Mouse (Mus musculus) intestine, embryonic 14.5 days (tissue): ENCODE measurements around the gene Ntng2. TPM values are rescaled to one million over a fixed set of nuclear protein-coding genes. Genes with fewer than 3 reads are reported as not detected.

Source experiments
- ATAC-seq: fragments of 200-750 bp; cut with Nextera tagmentation; replicated peaks from 2 replicates; pipeline ENCODE4 v1.8.0; 2017; ENCODE audit warnings: low read depth, moderate number of reproducible peaks, moderate TSS enrichment, moderate library complexity; ENCODE audit not compliant: low FRiP score, low TSS enrichment
- DNase-seq: peaks from one replicate; pipeline ENCODE4 v3.0.0-alpha.2; 2018; ENCODE audit warnings: low spot score
- H3K27ac ChIP-seq: fragments of 300-500 bp; sonication (generic); 2 replicates; pipeline ENCODE4 v1.5.1; 2014; ENCODE audit warnings: low read depth, mild to moderate bottlenecking, control low read depth
- H3K27me3 ChIP-seq: fragments of 300-500 bp; sonication (generic); replicated peaks from 2 replicates; pipeline ENCODE4 v1.6.1; 2014; ENCODE audit warnings: low read length, control low read depth; ENCODE audit not compliant: control insufficient read depth, insufficient read depth
- H3K36me3 ChIP-seq: fragments of 300-500 bp; sonication (generic); 2 replicates; pipeline ENCODE4 v1.6.1; 2014; ENCODE audit warnings: low read length, control low read depth; ENCODE audit not compliant: control insufficient read depth, insufficient read depth
- H3K4me1 ChIP-seq: fragments of 300-500 bp; sonication (generic); replicated peaks from 2 replicates; pipeline ENCODE4 v1.6.1; 2014; ENCODE audit warnings: low read length, control low read depth, mixed read lengths; ENCODE audit not compliant: control insufficient read depth, insufficient read depth
- H3K4me2 ChIP-seq: fragments of 300-500 bp; sonication (generic); 2 replicates; pipeline ENCODE4 v1.6.1; 2014; ENCODE audit warnings: low read length
- H3K4me3 ChIP-seq: fragments of 300-500 bp; sonication (generic); 2 replicates; pipeline ENCODE4 v1.5.1; 2014; ENCODE audit warnings: low read depth, low read length, control low read depth, mixed read lengths
- H3K9ac ChIP-seq: fragments of 300-500 bp; sonication (generic); 2 replicates; pipeline ENCODE4 v1.6.1; 2014; ENCODE audit warnings: mild to moderate bottlenecking, low read length
- H3K9me3 ChIP-seq: fragments of 300-500 bp; sonication (generic); 2 replicates; pipeline ENCODE4 v1.6.1; 2016; ENCODE audit warnings: low read length, control low read depth; ENCODE audit not compliant: control insufficient read depth
- whole genome bisulfite sequencing: fragments of 180-500 bp; shearing (Covaris S2); extraction: QIAGEN DNeasy Blood & Tissue Kit; methylation state at CpG from one replicate; pipeline ENCODE4 v1.1.7; 2014; 5-methylcytosine and 5-hydroxymethylcytosine counted together
- polyA plus RNA-seq: library from polyadenylated mRNA; unstranded; fragments of >200 nt; fragmentation: Nextera tagmentation; extraction: Ambion mirVana; gene quantifications from 2 replicates; pipeline ENCODE4 v1.2.1, GENCODE M21; 2014

Gene Ntng2
- polyA plus RNA-seq, 1 experiment from 2014 or later: 0.14 TPM

DNA sequence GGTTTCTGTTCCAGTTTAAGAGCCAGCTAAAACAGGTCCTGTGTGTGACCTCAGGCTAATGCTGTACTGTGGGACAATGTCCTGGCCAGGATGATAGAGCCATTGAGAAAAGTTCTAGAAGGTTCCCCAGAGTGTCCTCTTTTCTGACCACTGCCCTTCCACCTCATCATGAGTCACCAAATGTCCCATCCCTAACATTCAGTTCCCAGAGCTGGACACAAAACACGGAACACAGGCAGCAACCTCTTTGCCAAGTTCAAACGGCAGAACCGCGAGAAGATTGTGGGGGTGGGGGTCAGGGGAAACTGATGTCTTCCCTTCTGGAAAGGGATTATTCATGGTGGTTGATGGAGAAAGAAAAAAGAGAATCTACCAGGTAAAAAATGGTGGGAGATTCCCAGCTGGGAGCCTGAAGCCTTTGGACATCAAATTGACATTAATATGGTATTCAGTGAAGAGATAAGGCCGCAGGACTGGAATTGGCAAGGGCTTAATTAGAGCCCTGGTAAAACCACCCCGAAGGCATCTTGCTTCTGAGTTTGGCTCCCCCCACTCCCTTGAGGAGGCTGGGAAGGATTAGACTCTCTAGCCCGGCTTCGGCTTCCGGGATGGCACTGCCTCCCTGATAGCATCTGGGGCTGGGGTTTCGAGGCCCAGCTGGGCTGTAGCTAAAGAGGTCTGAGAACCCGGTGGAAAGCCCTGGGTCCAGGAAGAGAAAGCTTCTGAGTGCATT is 51.4 kb downstream of the Ntng2 start:
- Histone ChIP-seq H3K4me2 (no peak overlapping the region), H3K4me1 (no peaks in the 10 kb centered on the region), H3K9ac (no peak overlapping the region), H3K9me3 (no peaks in the 10 kb centered on the region), H3K27ac (no peak overlapping the region), H3K36me3 (no peaks in the 10 kb centered on the region), H3K4me3 (no peak overlapping the region), H3K27me3 (peaks cover 13% of the 10 kb centered on the region; the same call in 1 of the 2 replicates)
- 64% methylated on average over 11 of the region's 11 CpGs for WGBS
- DNase-seq: no peak
- ATAC-seq: no peak

DNA sequence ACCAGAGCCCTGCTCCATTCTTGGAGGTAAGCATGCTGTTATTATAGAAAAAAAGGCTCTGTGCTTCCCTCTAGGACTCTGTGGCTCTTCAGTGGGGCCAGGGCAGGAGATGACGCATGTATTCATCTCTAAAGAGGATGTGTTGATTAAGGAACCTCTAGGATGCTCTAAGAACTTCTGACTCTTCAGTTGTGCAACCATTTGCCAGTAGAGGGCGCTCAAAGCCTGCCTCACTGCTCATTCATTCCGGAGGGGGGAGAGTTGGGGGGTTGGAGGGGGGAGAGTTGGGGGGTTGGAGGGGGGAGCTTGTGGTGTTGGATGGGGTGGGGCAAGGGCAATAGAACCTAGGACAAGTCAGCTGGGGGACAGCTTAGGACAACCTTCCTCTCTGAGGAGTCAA is 52.9 kb downstream of the Ntng2 start:
- ATAC-seq (no peak), DNase-seq (peak; percentile 74)

DNA sequence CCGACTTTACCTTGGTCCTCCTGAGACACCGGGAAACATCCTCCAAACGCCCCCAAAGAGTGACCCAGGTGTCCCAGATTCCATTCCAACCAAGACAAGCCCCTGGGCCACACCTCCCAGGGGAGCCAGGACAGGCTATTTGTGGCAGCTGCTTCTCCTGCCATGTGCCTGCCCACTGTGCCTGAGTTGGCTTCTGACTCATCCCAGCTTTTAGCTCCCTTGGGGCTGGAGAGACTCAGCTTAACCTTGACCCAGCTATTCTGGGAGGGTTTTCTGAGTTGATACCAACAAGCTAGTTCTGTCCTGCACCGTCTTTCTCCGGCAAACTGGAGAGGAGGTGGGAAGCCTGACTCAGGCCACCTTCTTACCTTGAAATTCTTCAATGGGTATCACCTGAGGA is 54.4 kb downstream of the Ntng2 start:
- Histone ChIP-seq H3K4me3 (no peak overlapping the region), H3K27me3 (peaks cover 23% of the 10 kb centered on the region), H3K4me2 (no peak overlapping the region), H3K9ac (no peak overlapping the region), H3K4me1 (no peaks in the 10 kb centered on the region), H3K36me3 (no peaks in the 10 kb centered on the region), H3K27ac (no peak overlapping the region), H3K9me3 (no peaks in the 10 kb centered on the region)
- ATAC-seq: no peak
- 74% methylated on average over 5 of the region's 5 CpGs for WGBS
- DNase-seq: no peak

More for the DNA sequence above, 52.9 kb downstream of the Ntng2 start:
- no peaks in the 10 kb centered on the region for H3K9me3 ChIP-seq
- no peaks in the 10 kb centered on the region for H3K4me1 ChIP-seq
- 0% methylated on average over 3 of the region's 3 CpGs for WGBS
- H3K27me3 ChIP-seq: peaks cover 23% of the 10 kb centered on the region
- H3K4me2 ChIP-seq: no peak overlapping the region
- no peak overlapping the region for H3K4me3 ChIP-seq
- H3K27ac ChIP-seq: no peak overlapping the region
- no peaks in the 10 kb centered on the region for H3K36me3 ChIP-seq
- H3K9ac ChIP-seq: no peak overlapping the region

DNA sequence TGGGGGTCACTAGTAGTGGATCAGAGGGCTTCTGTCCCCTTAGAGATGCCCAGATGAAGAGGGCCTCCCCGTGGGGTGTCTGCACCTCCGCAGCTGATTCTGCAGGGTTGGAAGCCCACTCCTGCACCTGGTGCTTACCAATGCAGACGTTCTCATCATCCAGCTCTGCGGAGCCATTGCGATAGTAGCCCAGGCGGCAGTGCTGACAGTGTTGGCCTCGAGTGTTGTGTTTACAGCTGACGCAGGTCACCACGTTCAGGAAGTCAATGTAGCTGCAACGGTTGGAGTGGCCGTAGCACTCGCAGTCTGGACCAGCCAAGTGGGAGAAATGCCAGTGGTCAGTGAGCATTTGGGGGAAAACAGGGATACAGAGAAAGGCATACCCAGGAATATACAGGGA is 56.0 kb downstream of the Ntng2 start:
- Histone ChIP-seq H3K9me3 (no peaks in the 10 kb centered on the region), H3K27ac (no peak overlapping the region), H3K36me3 (no peaks in the 10 kb centered on the region), H3K27me3 (peaks cover 23% of the 10 kb centered on the region), H3K4me3 (no peak overlapping the region), H3K4me2 (no peak overlapping the region), H3K4me1 (no peaks in the 10 kb centered on the region), H3K9ac (no peak overlapping the region)
- WGBS: 62% methylated on average over 12 of the region's 12 CpGs
- ATAC-seq (no peak), DNase-seq (no peak)

DNA sequence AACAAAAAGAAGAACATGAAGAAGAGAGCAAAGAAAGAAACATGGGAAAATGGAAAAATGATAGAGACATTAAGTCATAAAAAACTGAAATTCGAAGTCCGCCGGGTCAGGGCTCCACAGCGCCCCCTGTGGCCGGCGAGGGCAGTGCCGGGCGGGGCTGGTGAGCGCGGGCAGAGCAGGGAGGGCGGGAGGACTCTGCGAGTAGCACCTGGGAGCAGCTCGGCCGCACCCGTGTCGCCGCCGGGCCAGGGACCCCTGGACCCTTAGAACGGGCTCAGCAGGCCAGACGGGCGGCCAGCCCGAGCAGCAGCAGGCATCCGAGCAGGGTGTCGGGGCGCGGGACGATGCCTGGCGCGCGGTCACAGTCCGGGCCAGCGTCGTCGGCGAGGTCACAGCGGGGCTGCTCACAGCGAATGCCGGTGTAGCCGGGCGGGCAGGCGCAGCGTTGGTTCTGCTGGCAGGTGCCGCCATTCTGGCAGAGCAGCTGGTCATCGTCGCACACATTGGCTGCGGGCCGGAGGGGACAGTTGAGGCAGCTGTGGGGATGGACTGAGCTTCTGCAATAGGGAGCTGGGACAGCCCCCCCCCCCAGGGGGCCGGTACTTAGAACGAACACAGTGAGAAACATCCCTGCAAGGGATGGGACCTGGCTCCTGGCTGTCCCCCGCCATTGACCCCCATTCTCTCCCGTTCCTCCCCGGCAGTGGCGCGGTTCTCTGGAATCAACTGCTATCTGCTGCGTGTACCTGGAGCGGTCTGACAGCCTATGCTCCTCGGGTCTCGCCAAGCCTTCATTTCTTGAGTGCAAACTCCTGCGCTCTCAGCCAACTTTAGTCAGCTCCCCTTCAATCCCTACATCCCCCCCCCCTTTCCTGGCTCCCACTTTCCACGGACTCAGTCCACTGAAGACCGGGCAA is 58.0 kb downstream of the Ntng2 start:
- Histone ChIP-seq H3K4me1 (no peaks in the 10 kb centered on the region), H3K9ac (peak overlapping the region; percentile 27; the same call in 1 of the 2 replicates), H3K9me3 (no peaks in the 10 kb centered on the region), H3K4me2 (peak overlapping the region; percentile 89), H3K4me3 (peak overlapping the region; percentile 40), H3K36me3 (no peaks in the 10 kb centered on the region), H3K27ac (no peak overlapping the region), H3K27me3 (peaks cover 23% of the 10 kb centered on the region)
- ATAC-seq (0 out of 2 replicates have a peak, but pooled peaks have one; percentile 56), DNase-seq (peak; percentile 94)
- WGBS: under 1% methylated on average over 59 of the region's 61 CpGs

DNA sequence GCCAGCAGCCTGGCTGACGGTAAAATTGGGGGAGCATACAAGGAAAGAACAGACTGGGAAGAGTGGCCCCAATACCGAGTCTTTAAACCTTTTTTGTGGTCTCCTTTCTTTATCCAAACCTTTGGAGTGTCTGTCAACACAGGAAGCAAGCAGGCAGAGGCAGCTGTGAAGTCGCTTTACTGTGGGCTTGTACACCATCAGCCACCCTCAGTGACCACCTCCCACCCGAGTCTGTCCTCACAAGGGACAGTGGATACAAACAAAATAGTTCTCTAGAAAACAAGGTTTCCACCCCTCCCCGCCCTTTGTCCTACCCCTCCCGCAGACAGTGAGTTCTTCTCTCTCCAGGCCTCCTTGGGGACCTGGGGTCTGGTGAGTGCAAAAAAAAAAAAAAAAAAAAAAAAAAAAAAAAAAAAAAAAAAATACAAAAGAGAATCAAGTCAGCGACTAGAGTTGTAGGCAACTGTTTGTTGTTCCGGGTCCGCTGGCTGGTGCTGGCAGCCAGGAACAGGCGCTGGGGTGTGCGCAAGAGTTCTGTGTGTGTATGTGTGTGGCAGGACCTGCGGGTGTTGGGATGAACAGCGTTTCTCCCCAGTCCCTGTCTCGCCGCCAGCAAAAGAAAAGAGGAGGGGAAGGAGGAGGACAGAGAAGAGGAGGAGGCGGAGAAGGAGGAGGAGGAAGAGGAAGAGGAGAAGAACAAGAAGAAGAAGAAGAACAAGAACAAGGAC is 58.8 kb downstream of the Ntng2 start:
- Histone ChIP-seq H3K9me3 (no peaks in the 10 kb centered on the region), H3K4me1 (no peaks in the 10 kb centered on the region), H3K4me2 (peak overlapping the region; percentile 89), H3K9ac (no peak overlapping the region), H3K4me3 (peak overlapping the region; percentile 40), H3K27me3 (peaks cover 23% of the 10 kb centered on the region), H3K27ac (no peak overlapping the region), H3K36me3 (no peaks in the 10 kb centered on the region)
- ATAC-seq (no peak), DNase-seq (no peak)
- WGBS: 16% methylated on average over 16 of the region's 16 CpGs

DNA sequence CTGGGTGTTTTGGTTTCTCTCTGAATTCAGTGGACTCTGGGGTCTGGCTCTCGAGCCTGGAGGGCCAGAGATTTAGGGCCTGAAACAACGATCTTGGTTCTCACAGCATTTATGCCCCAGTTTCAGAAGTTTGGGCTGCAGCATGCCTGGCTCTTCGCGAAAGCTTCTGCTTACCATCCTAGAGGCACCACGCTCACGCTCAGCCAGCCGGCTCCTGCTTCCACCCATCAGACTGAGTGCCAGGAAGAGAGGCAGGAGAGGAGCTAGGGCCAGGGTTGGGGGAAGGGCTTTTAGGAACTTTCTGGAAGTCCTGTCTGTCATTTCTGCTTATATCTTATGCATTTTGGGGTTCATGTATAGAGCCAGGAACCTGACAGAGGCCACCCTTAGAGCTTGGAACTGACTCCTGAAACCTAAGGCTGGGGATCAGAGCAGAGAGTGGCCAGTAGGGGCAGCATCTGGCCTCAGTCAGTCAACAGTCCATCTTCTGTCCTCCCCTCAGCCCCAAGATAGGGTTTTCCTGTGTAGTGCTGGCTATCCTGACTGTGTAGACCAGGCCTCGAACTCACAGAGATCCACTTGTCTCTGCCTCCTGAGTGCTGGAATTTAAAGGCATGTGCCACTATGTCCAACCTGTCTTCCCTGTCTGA is 60.1 kb downstream of the Ntng2 start:
- no peak overlapping the region for H3K4me3 ChIP-seq
- no peak overlapping the region for H3K27ac ChIP-seq
- H3K36me3 ChIP-seq: no peaks in the 10 kb centered on the region
- WGBS: 83% methylated on average over 8 of the region's 8 CpGs
- peaks cover 18% of the 10 kb centered on the region for H3K27me3 ChIP-seq
- no peak overlapping the region for H3K4me2 ChIP-seq
- H3K9me3 ChIP-seq: no peaks in the 10 kb centered on the region
- ATAC-seq (no peak), DNase-seq (no peak)
- H3K4me1 ChIP-seq: no peaks in the 10 kb centered on the region
- H3K9ac ChIP-seq: no peak overlapping the region
